Mouse (Mus musculus) thymus, adult 2 months (tissue): Measurements from ENCODE around the gene Gm853.

Experiments
- CTCF ChIP-seq: fragments of 200-500 bp; IDR thresholded peaks from 2 replicates; pipeline ENCODE4 v1.5.1; 2012; ENCODE audit warnings: mild to moderate bottlenecking, control low read depth, low read length, moderate library complexity, borderline replicate concordance; ENCODE audit not compliant: control insufficient read depth, poor library complexity, insufficient read depth; ENCODE audit errors: extremely low read depth
- POLR2A ChIP-seq: fragments of 200-500 bp; IDR thresholded peaks from 2 replicates; pipeline ENCODE4 v1.6.1; 2012; ENCODE audit warnings: mild to moderate bottlenecking, low read length, control low read depth, moderate library complexity; ENCODE audit not compliant: control insufficient read depth, poor library complexity, insufficient read depth; ENCODE audit errors: extremely low read depth

GRCm38 (mm10) chr4:130211870-130212269, 10.3 kb downstream of the Gm853 start:
- TF ChIP-seq CTCF (no peak), POLR2A (no peak)
